Mouse (Mus musculus): Measurements from ENCODE around the gene G3bp2. TPM values are rescaled to one million over a fixed set of nuclear protein-coding genes. Genes with fewer than 3 reads are reported as not detected.
A peak's percentile ranks its signal among the peaks of the same experiment; 100 is the strongest.

The G3bp2 gene
- polyA plus RNA-seq, 1 experiment from 2014 or later: 136 TPM

- Histone ChIP-seq H3K4me2 (no peak overlapping the region), H3K27me3 (no peaks in the 10 kb centered on the region), H3K4me1 (peaks cover 12% of the 10 kb centered on the region; the same call in 1 of the 2 replicates), H3K9ac (no peak overlapping the region), H3K4me3 (no peak overlapping the region), H3K9me3 (no peaks in the 10 kb centered on the region), H3K27ac (no peak overlapping the region), H3K36me3 (no peaks in the 10 kb centered on the region)
- ATAC-seq (ENCODE audit: insufficient number of reproducible peaks, low FRiP score, low TSS enrichment, low read depth): no peak
- 76% methylated on average over 4 of the region's 4 CpGs for WGBS
Observed at GRCm38 (mm10) chr5:92097779-92098178, 14.3 kb upstream of the G3bp2 start.

- no peak overlapping the region for H3K4me2 ChIP-seq
- H3K36me3 ChIP-seq: no peaks in the 10 kb centered on the region
- no peak overlapping the region for H3K27ac ChIP-seq
- 83% methylated on average over 6 of the region's 6 CpGs for WGBS
- peaks cover 12% of the 10 kb centered on the region; the same call in 1 of the 2 replicates for H3K4me1 ChIP-seq
- H3K9ac ChIP-seq: no peak overlapping the region
- H3K4me3 ChIP-seq: no peak overlapping the region
- H3K27me3 ChIP-seq: no peaks in the 10 kb centered on the region
- no peaks in the 10 kb centered on the region for H3K9me3 ChIP-seq
- no peak for ATAC-seq (ENCODE audit: insufficient number of reproducible peaks, low FRiP score, low TSS enrichment, low read depth)
Observed at GRCm38 (mm10) chr5:92096786-92097185, 13.3 kb upstream of the G3bp2 start.

GRCm38 (mm10) chr5:92094062-92094415 is 10.5 kb upstream of the G3bp2 start:
- no peak for ATAC-seq (ENCODE audit: insufficient number of reproducible peaks, low FRiP score, low TSS enrichment, low read depth)

GRCm38 (mm10) chr5:92093263-92094061 is 9.9 kb upstream of the G3bp2 start:
- WGBS: 57% methylated on average over 15 of the region's 15 CpGs
- H3K4me3 ChIP-seq: no peak overlapping the region
- H3K4me1 ChIP-seq: peaks cover 8% of the 10 kb centered on the region; the same call in 1 of the 2 replicates
- H3K4me2 ChIP-seq: no peak overlapping the region
- no peaks in the 10 kb centered on the region for H3K36me3 ChIP-seq
- H3K9ac ChIP-seq: no peak overlapping the region
- no peak overlapping the region for H3K27ac ChIP-seq
- no peaks in the 10 kb centered on the region for H3K27me3 ChIP-seq
- H3K9me3 ChIP-seq: no peaks in the 10 kb centered on the region
- ATAC-seq (ENCODE audit: insufficient number of reproducible peaks, low FRiP score, low TSS enrichment, low read depth): no peak

More at GRCm38 (mm10) chr5:92094062-92094415, 10.5 kb upstream of the G3bp2 start:
- Histone ChIP-seq H3K27ac (no peak overlapping the region), H3K9me3 (no peaks in the 10 kb centered on the region), H3K4me1 (peaks cover 12% of the 10 kb centered on the region; the same call in 1 of the 2 replicates), H3K36me3 (no peaks in the 10 kb centered on the region), H3K4me2 (no peak overlapping the region), H3K9ac (no peak overlapping the region), H3K4me3 (no peak overlapping the region), H3K27me3 (no peaks in the 10 kb centered on the region)
- WGBS: 57% methylated on average over 3 of the region's 3 CpGs

GRCm38 (mm10) chr5:92087469-92087868 is 4.0 kb upstream of the G3bp2 start:
- WGBS: 93% methylated on average over 4 of the region's 4 CpGs
- Histone ChIP-seq H3K4me1 (peaks cover 4% of the 10 kb centered on the region; the same call in 1 of the 2 replicates), H3K9ac (no peak overlapping the region), H3K4me3 (no peak overlapping the region), H3K4me2 (no peak overlapping the region), H3K27me3 (no peaks in the 10 kb centered on the region), H3K27ac (no peak overlapping the region), H3K9me3 (no peaks in the 10 kb centered on the region), H3K36me3 (no peaks in the 10 kb centered on the region)
- no peak for ATAC-seq (ENCODE audit: insufficient number of reproducible peaks, low FRiP score, low TSS enrichment, low read depth)

GRCm38 (mm10) chr5:92085821-92086550 is 2.5 kb upstream of the G3bp2 start:
- no peak for ATAC-seq (ENCODE audit: insufficient number of reproducible peaks, low FRiP score, low TSS enrichment, low read depth)
- Histone ChIP-seq H3K4me3 (no peak overlapping the region), H3K9me3 (no peaks in the 10 kb centered on the region), H3K4me2 (no peak overlapping the region), H3K9ac (no peak overlapping the region), H3K27ac (no peak overlapping the region), H3K4me1 (peaks cover 15% of the 10 kb centered on the region), H3K27me3 (no peaks in the 10 kb centered on the region), H3K36me3 (no peaks in the 10 kb centered on the region)
- 87% methylated on average over 7 of the region's 7 CpGs for WGBS

GRCm38 (mm10) chr5:92085246-92085645 is 1.7 kb upstream of the G3bp2 start:
- no peak for ATAC-seq (ENCODE audit: insufficient number of reproducible peaks, low FRiP score, low TSS enrichment, low read depth)
- H3K27me3 ChIP-seq: no peaks in the 10 kb centered on the region
- no peaks in the 10 kb centered on the region for H3K36me3 ChIP-seq
- H3K9ac ChIP-seq: no peak overlapping the region
- no peaks in the 10 kb centered on the region for H3K9me3 ChIP-seq
- H3K27ac ChIP-seq: no peak overlapping the region
- H3K4me1 ChIP-seq: peaks cover 18% of the 10 kb centered on the region
- WGBS: 64% methylated on average over 4 of the region's 4 CpGs
- H3K4me2 ChIP-seq: no peak overlapping the region
- no peak overlapping the region for H3K4me3 ChIP-seq

GRCm38 (mm10) chr5:92082821-92083401 is 608 bp downstream of the G3bp2 start:
- peak overlapping the region; percentile 78 for H3K4me3 ChIP-seq
- 0% methylated on average over 55 of the region's 55 CpGs for WGBS
- peak overlapping the region; percentile 91 for H3K9ac ChIP-seq
- H3K27ac ChIP-seq: peak overlapping the region; percentile 98
- no peaks in the 10 kb centered on the region for H3K36me3 ChIP-seq
- peak; percentile 70 for ATAC-seq (ENCODE audit: insufficient number of reproducible peaks, low FRiP score, low TSS enrichment, low read depth)
- no peaks in the 10 kb centered on the region for H3K27me3 ChIP-seq
- peak overlapping the region; percentile 54 for H3K4me2 ChIP-seq
- peaks cover 20% of the 10 kb centered on the region for H3K4me1 ChIP-seq
- H3K9me3 ChIP-seq: no peaks in the 10 kb centered on the region

- Histone ChIP-seq H3K27me3 (no peaks in the 10 kb centered on the region), H3K36me3 (no peaks in the 10 kb centered on the region), H3K4me2 (peak overlapping the region; percentile 54; the same call in 1 of the 2 replicates), H3K9me3 (no peaks in the 10 kb centered on the region), H3K27ac (no peak overlapping the region), H3K4me1 (peaks cover 20% of the 10 kb centered on the region), H3K9ac (no peak overlapping the region), H3K4me3 (no peak overlapping the region)
- no peak for ATAC-seq (ENCODE audit: insufficient number of reproducible peaks, low FRiP score, low TSS enrichment, low read depth)
- WGBS: 73% methylated on average over 3 of the region's 3 CpGs
Observed at GRCm38 (mm10) chr5:92081326-92081725, 2.2 kb downstream of the G3bp2 start.

GRCm38 (mm10) chr5:92080400-92080799 is 3.1 kb downstream of the G3bp2 start:
- Histone ChIP-seq H3K27me3 (no peaks in the 10 kb centered on the region), H3K9me3 (no peaks in the 10 kb centered on the region), H3K4me1 (peaks cover 20% of the 10 kb centered on the region), H3K27ac (no peak overlapping the region), H3K36me3 (no peaks in the 10 kb centered on the region), H3K4me3 (no peak overlapping the region), H3K9ac (no peak overlapping the region), H3K4me2 (no peak overlapping the region)
- WGBS: 71% methylated on average over 1 of the region's 1 CpGs
- no peak for ATAC-seq (ENCODE audit: insufficient number of reproducible peaks, low FRiP score, low TSS enrichment, low read depth)

GRCm38 (mm10) chr5:92079304-92079703 is 4.2 kb downstream of the G3bp2 start:
- Histone ChIP-seq H3K4me2 (no peak overlapping the region), H3K36me3 (no peaks in the 10 kb centered on the region), H3K27me3 (no peaks in the 10 kb centered on the region), H3K4me3 (no peak overlapping the region), H3K9me3 (no peaks in the 10 kb centered on the region), H3K27ac (no peak overlapping the region), H3K9ac (no peak overlapping the region), H3K4me1 (peaks cover 19% of the 10 kb centered on the region)
- WGBS: 71% methylated on average over 1 of the region's 1 CpGs
- ATAC-seq (ENCODE audit: insufficient number of reproducible peaks, low FRiP score, low TSS enrichment, low read depth): no peak

- H3K27me3 ChIP-seq: no peaks in the 10 kb centered on the region
- ATAC-seq (ENCODE audit: insufficient number of reproducible peaks, low FRiP score, low TSS enrichment, low read depth): no peak
- H3K9ac ChIP-seq: no peak overlapping the region
- no peaks in the 10 kb centered on the region for H3K9me3 ChIP-seq
- H3K36me3 ChIP-seq: no peaks in the 10 kb centered on the region
- no peak overlapping the region for H3K4me2 ChIP-seq
- no peak overlapping the region for H3K4me3 ChIP-seq
- no peak overlapping the region for H3K27ac ChIP-seq
- peaks cover 16% of the 10 kb centered on the region; the same call in 1 of the 2 replicates for H3K4me1 ChIP-seq
Observed at GRCm38 (mm10) chr5:92078751-92079150, 4.8 kb downstream of the G3bp2 start.

Data from limb, embryonic 15.5 days (tissue).